Mouse (Mus musculus): ENCODE data around the gene Kcnq1.

Gene Kcnq1

DNA sequence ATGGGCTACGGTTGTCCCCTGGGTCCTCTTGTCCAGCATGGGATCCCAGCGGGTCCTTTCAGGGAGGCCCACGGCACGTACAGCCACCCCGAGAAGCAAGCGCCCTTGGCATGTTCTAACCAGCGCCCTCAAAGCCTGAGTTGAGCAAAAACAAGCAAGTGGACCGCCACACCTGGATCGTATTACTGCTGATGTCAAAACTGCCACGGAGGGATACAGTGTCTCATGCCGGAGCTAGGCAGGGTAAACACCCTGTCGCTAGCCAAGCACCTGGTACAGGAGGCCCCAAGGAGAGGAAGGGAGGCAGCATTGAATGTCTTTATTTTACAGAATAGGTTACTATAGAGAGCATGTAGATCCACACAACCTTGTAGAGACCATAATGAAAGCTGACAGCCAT is 310.2 kb downstream of the Kcnq1 start:
- DNase-seq (ENCODE audit: low spot score in 2 of 2) = no peak

GRCm38 (mm10) chr7:143417875-143418274 is 311.7 kb downstream of the Kcnq1 start:
- DNase-seq (ENCODE audit: low spot score in 2 of 2) = no peak

GRCm38 (mm10) chr7:143419585-143420160 is 313.5 kb downstream of the Kcnq1 start:
- no peak for DNase-seq (ENCODE audit: low spot score in 2 of 2)

GRCm38 (mm10) chr7:143428142-143428813 is 322.1 kb downstream of the Kcnq1 start:
- no peak for DNase-seq (ENCODE audit: low spot score in 2 of 2)

DNA sequence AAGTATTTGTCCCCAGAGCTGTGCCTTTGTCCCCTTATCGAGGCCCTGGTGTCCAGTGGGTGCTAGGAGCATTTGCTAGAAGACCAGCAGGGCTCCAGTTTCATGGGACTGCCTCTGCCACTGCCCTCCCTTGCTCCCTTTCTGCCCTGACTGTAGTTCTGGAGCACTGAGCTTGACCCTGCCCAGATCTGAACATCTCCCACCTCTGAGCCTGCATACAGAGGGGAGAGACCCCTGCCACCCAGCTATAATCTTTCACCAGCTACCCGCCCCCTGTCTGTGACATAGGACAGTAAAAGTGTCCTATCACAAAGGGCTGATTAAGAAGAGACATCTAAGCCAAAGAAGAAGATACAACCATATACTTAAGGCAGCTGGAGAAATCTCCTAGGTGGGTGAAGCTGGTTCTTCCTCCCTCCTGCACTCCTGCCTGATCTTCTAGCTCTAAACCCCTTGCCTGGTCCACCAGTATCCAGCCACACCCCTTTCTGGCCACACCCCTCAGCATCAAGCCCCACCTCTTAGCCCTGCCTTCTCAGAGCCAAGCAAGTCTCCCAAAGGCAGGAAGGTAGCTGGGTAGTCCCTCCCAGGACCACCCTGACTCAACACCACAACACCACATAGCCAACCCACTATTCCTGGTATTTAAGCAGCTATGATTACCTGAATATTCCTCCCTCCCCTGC is 322.8 kb downstream of the Kcnq1 start:
- DNase-seq (ENCODE audit: low spot score in 2 of 2) = no peak

DNA sequence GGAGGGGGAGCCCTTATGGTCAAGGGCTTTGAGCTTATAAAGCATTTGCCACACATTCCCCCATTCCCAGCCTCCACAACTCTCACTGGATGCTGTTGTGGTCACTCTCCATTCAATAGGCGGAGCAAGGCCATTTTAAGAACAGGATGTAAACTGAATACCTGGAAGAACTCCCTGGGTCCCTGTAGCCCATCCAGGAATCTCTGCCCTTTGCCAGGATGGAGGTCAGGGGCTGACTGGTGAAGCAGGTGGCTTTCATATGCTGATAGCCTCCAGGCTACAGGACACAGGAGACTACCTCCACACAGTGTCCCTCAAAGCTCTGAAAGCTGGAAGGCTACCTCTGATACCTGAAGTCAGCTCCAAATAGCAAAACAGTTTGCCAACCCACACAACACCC is 326.5 kb downstream of the Kcnq1 start:
- DNase-seq (ENCODE audit: low spot score in 2 of 2) = no peak

DNA sequence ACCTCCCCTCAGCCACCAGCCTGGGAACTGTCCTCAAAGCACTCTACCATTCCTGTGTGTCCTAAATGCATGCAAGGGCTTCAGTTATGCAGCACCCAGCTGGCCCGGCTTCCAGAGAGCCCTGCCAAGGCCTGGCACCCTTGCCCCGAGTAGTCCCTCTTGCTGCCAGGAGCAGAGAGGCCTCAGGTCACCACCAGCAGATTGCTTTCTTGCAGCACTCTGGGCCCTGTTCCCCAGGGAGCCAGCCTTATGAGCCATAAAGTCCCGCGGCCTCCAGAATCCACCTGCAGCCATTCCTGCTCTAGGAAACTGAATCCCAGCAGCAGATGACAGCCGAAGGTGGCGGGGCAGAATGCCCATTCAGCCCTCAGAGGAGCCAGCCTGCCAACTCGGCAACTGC is 327.2 kb downstream of the Kcnq1 start:
- DNase-seq (ENCODE audit: low spot score in 2 of 2) = peak in 1 of 2 experiments; percentile 24

GRCm38 (mm10) chr7:143437231-143437893 is 331.2 kb downstream of the Kcnq1 start:
- no peak for DNase-seq (ENCODE audit: low spot score in 2 of 2)

DNA sequence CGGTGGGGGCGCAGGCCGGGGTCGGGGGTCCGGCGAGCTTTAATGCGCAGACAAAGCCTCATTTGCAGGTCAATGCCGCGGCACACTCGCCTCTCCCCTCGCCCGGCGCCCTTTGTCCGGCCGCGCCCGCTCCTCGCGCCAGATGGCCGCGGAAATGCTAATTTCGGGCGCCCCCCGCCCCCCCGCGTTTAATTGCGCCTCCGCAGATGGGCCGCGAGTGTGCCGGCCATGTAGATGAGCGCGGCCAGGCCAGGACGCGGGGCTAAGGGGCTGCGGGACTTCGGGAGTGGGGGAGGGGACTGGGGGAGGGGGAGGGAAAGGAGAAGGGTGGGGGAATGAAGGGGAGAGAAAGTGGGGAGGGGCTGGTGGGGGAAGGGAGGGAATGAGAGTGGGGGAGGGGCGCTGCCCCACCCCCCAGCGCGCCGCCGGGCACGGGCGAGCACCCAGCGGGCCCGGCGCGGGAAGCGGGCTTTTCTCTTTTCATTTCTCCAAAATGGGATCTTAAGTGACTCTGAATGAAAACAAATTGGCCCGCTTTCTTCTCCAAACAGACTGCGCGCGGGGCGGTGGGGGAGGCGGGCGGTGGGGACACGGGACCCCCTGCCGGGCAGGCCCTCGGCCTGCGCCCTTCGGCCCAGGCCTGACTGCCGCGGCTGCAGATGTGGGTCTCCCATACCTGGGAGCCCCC is 331.9 kb downstream of the Kcnq1 start:
- DNase-seq (ENCODE audit: low spot score in 2 of 2) = no peak

- no peak for DNase-seq (ENCODE audit: low spot score in 2 of 2)
Observed at GRCm38 (mm10) chr7:143438965-143439364, 332.8 kb downstream of the Kcnq1 start.

- no peak for DNase-seq (ENCODE audit: low spot score in 2 of 2)
Observed at GRCm38 (mm10) chr7:143444580-143444954, 338.4 kb downstream of the Kcnq1 start.

DNA sequence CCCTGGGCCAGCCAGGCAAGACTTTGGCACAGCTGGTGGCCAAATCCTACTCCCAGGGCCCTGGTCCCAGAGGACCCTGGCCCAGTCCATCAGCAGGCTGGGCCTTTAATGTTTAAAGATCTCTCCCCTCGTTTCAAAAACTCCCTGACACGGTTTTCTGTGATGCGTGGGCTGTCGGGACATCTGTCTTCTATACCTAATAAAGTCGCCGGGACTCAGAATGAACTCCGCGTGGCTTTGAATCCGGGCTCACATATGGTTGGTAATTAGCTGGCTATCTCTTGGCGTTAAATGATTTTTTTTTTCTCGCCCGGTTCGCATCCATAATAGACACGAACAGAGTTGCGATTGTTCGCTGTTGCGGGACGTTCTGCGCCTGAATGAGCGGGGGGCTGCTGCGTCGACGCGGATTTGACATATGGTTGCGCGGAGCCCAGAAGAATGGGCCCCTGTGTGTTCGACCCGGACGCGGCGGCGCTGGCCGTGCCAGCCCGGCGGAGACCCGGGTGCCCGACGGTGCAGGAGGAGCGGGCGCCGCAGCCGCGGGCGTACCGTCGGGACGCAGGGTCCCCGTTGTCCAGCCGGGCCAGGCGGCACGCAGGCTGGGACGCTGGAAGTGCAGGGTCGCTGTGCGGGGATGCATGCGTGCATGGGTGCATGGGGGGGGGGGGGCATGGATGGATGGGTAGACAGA is 338.9 kb downstream of the Kcnq1 start:
- no peak for DNase-seq (ENCODE audit: low spot score in 2 of 2)

DNA sequence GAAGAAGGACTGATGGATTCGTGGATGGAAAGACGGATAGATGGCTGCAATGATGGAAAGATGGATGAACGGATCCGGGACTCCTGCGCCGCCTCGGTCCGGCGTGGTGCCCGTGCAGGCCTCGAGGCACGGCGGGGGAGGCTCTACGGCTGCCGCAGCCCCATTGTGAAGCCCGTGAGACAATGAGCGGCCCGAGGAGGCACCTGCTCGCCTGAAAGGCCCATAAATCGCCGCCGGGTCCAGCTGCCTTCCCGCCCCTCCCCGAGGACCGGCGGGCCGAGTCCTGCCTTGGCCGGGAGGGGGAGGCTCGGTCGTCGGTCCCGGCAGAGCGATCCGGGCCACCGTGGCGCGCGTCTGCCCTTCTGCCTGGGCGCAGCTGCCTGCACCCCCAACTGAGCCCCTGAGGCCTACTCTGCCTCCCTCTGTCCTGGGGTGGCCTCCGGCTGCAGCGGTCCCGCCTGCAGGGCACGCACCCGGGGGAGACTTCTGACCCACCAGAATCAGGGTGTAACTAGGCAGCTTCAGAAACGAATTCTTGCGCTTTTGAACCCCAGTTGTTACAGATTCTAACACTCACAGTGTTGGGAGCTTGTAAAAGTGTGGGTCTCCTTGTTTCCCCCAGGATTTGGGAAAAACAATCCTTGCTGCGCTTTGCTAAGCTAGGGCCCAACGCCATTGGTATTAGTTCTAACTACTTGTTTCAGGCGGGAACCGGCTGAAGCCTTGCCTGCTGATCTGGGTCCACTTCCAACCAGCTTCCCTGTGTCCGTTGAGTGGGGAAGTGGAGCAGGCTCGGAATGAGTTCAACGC is 339.7 kb downstream of the Kcnq1 start:
- no peak for DNase-seq (ENCODE audit: low spot score in 2 of 2)

GRCm38 (mm10) chr7:143447130-143447529 is 341.0 kb downstream of the Kcnq1 start:
- no peak for DNase-seq (ENCODE audit: low spot score in 2 of 2)

GRCm38 (mm10) chr7:143458963-143459331 is 352.8 kb downstream of the Kcnq1 start:
- DNase-seq (ENCODE audit: low spot score in 2 of 2) = no peak

- no peak for DNase-seq (ENCODE audit: low spot score in 2 of 2)
Observed at GRCm38 (mm10) chr7:143459332-143460211, 353.4 kb downstream of the Kcnq1 start.

DNA sequence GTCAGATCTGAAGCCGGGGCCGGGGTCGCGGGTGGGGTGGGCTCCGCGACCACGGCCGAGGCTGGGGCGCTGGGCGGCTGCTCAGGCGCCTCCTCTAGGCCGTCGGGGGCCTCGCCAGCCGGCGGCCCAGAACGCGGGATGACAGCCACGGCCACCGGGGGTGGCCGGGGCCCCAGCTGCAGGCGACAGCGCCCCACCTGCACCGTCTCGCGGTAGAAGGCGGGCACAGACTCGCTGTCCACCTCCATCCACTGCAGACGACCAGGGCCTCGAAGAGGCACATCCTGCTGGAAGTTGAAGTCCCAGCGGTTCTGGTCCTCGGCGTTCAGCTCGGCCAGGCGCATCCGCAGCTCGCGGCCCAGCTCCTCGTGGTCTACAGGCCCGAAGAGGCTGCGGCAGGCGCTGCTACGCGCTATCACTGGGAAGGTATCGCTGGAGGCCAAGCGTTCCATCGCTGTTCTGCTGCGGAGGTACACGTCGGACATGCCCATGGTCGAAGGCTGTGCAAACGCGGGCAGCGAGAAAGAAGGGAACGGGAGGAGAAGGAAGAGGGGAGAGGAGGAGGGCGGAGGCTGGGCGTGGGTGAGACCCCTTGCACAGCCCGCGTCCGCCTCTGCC is 354.2 kb downstream of the Kcnq1 start:
- no peak for DNase-seq (ENCODE audit: low spot score in 2 of 2)

DNA sequence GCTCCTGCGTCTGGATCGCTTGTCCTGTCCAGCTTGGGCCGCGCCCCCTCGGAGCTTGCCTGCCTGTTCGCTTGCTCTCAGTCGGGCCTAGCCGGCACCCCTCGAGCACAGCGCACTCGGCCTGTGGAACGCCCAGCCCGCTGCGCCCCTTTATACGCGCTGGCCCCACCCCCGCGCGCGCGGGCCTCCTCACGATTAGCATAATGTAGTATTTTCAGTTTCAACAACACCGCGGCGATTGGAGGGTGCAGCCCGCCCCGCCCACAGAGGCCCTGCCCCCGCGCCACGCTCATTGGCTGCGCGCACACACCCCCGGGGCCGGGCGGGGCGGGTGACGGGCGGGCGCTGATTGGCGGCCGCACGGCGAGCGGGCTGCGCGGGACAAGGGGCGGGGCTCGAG is 354.7 kb downstream of the Kcnq1 start, which contains the start of gene Cdkn1c:
Gene Cdkn1c, minus strand, starts transcription at position 177 of the 400 bp plus-strand sequence.
- DNase-seq (ENCODE audit: low spot score in 2 of 2) = peak; percentile 68 to 74

DNA sequence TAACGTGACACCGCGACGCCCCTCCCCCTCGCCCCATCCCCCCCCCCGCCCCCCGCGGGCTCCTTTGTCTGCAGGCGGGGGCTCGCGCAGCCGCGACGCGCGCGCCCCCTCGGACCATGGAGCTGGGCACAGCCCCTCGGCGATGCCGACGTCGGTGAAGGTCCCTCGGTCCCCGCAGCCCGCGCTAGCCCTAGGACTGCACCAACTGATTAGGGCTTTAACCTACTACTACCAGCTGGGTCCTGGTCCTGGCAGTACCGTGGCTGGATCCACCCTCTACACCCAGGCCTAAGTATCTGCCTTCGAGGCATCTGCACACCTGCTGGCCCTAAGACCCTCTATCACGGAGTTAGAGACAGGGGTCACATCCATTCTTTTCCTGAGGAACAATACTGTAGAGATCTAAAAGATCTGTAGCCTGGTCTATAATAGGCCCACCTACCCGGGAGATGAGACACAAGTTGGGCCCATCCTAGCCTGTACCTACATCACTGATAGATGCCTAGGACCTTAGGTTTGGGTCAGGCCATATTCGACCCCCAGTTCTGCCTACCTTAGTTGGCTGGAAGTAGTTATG is 355.2 kb downstream of the Kcnq1 start:
- no peak for DNase-seq (ENCODE audit: low spot score in 2 of 2)

Data from right cerebral cortex, adult 2 months (tissue).